Mouse (Mus musculus) activated CD4-positive, CD25-positive, alpha-beta regulatory T cell, adult 9 weeks (primary cell): Measurements from ENCODE around the gene Tmem196. TPM values are rescaled to one million over a fixed set of nuclear protein-coding genes. Genes with fewer than 3 reads are reported as not detected.

Experiments
- polyA plus RNA-seq: library from polyadenylated mRNA; unstranded; fragments of 100-300 nt; shearing (Covaris generic); gene quantifications from one replicate; pipeline ENCODE4 v1.2.1, GENCODE M21; 2017

The Tmem196 gene
- polyA plus RNA-seq: not detected

GRCm38 (mm10) chr12:119945589-119946310, at the start of gene Tmem196:
Gene Tmem196, plus strand, starts transcription at chr12:119945822.

